Mouse (Mus musculus): ENCODE measurements at regions not wholly inside any gene's neighbourhood (a gene's known extent, or its start where the extent isn't known, plus 50 kb on each side); places are given as distances from the start of the nearest gene placed in this dataset.

DNA sequence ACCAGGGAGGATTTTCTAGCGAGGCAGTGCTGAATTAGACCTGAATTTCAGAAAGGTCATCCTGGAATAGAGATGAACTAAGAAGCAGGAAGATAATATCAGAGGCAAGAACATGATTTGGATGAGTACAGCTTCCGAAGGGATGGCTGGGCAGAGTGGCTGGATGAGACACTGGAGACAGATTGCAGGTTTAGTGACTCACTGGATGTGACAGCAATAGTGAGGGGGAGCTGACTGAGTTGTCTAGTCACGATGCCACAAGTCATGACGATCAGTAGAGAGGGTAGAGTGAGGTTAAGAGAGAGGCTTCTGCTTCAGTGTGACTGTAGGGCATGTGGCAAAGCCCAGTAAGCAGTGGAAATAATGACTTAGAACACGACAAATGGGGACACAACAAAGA, 181.3 kb upstream of the Npy start:
- no peak for DNase-seq

DNA sequence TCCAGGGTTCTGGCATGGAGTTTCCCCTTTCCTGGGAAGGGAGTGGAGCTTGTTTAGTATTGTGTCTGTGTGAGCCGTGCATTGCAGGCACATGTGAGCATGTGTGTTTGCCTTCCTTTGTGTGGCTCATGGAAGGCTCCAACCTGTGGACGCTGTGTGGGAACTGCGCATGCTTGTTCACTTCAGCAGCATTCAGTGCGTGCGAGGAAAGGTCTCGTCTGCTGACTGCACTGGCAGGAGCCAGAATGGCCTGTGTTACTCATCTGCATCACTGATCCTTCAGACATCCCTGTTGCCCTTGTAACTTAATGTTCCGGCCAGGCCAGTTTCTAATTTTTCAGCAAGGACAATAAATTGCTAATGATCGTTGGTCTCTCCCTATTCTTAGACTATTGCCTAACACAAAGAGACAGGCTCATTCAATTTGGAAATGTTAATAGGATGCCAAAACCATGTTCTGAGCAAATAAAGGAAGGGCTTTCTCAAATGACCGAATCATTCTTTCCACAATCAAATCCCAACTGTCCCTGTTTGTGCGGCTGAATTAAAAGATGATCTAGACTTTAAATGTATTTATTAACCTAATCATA, 167.9 kb upstream of the Npy start:
- no peak for DNase-seq

DNA sequence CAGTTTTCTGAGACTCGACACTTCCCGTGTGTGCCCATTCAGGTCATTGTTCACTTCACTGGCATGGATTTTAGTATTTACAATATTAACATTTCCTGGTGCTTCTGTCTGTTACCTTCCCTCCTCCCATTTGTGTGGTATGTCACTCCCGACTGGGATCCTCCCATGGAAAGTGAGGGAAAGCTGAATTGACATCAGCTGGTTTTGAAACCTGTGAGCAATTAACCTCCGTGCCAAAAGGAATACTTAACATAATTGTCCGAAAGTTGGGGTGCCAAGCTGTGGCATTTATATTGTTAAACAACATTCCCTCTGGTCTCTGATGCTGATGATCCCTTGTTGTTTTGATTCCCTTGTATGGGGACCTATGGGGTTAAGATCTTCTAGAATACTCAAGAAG, 167.3 kb upstream of the Npy start:
- DNase-seq: no peak

DNA sequence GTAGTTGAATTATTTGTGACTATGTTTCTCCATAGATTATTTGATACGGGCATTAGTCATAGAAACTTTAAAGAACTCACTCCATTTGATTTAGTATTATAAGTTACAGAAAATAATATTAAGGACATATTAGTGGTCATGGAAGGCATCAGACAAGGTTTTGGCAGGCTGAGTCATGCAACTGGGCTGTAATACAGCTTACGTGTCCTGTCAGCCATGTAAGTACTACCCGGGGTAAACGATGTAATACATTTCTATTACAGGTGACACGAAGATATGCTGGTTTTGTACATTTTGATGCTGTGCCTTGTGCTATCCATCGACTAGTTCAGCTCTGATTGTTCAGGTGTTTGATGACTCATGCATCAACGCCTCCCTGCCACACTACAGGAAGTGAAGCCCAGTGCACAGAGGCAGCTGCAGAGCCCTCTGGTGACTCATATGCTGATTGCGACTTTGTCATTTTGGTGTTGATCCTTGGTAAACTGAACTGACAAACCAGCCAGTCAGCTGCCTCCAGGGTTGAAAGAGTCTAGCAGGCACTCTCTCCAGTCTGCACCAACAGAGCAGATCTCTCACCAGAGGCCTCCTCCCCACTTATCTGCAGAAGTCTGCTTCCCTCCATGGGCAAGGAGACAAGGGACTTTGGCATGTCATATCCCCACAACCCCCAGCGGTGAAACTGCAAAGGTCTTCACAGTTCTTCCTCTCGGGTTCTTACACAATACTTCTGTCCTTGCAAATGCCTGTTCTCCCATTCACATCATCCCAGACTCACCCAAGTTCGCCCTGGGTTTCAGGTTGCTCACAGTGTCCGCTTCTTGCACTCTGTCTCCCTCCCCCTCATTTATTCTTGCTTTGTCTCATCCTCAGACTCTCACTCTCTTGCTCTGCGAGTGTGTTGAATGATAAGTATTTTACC, 165.9 kb upstream of the Npy start:
- DNase-seq: peak; percentile 9

DNA sequence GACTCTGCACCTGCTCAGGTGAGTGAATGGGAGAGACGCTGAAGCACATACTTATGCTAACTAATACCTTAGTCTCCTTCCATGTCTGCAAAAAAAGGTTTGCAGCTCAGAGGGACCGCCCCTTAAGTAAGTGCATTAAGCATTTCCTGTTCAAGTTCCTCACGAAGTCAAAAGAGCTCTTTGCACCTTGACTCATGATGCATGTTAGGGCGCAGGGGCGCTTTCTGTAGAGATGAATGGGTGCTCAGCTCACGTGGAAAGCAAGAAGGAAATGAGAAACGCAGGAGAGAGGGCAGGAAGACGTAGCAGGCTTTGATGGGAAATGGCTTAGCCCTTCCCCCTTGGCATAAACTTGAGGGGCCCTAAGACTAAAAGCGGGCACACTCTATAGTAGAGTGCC, 164.5 kb upstream of the Npy start:
- DNase-seq: no peak

GRCm38 (mm10) chr6:49670991-49671390, 151.5 kb upstream of the Npy start:
- no peak for DNase-seq

DNA sequence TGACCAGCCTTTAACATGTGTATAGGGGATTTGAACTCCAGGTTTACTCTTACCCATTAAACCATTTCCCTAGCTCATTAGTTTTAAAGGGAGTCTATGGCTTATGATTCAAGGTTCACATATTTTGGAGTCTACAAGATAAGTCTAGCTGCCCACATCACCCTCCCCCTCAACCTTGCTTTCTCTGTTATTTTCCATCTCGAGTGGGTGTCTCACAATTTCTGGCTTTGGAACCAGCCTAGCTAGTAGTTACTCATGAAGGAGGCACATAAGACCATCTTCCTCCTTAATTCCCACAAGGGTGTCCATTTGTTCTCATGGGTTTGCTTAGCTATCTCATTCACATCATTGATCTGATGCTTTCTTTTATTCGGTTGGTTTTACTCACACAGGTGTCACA, 150.6 kb upstream of the Npy start:
- no peak for DNase-seq

DNA sequence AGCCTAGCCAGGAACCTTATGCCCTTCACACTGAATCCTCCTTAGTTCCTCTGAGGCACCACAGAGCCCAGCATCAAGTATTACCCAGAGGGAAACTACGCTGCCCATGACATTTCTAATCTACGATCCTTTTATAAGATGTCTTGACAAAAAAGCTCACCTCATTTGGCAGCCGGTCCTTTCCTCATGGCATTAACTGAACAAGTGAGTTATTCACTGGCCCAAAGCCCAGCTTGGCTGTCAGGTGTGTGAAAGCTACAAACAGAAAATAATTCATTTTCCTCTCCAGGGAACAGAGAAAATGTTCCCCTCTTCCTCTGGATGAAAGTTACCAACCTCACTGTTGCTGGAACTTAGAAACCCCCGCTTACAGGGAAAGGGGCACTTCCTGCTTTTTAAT, 135.7 kb upstream of the Npy start:
- peak; percentile 12 for DNase-seq

GRCm38 (mm10) chr6:49692032-49692539, 130.4 kb upstream of the Npy start:
- DNase-seq: peak; percentile 28

DNA sequence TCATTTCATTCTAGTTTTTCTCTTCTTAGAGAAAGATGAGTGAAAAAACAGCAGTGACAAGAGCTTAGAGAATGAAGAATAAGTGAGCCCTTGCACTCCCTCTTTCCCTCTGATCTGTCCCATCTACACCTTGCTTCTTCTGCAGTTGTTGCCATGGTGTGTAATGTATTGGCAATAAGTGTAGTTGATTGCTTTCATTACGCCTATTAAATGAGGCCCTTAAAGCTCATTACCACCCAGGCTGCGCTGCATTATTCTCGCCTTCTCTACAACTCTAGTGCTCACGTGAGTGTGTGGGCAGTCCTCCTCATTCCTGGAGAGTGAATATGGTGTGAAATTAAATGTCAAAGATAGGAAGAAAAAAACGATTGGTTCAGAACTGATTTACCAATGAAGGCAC, 127.7 kb upstream of the Npy start:
- DNase-seq: no peak

DNA sequence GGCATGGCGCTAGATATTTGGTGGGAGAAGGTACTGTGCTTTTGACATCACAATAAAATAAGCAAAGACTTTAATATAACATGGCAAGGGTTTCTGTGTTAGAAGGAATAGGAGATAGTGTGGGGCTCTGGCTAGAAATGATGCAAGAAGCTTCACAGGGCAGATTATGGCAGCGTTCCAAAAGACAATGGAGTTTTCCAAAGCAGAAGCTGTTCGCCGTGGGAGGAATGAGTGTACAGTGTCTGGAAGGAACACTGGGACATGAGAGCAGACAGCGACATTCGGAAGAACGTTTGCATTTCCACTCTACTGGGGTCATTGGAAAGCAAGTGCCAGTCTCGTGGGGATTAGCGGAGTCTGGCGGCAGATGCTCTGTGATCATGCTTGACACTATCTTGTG, 125.5 kb upstream of the Npy start:
- no peak for DNase-seq

- no peak for DNase-seq
These were observed 121.1 kb upstream of the Npy start for GRCm38 (mm10) chr6:49701453-49701852.

- no peak for DNase-seq
These were observed 109.5 kb upstream of the Npy start for GRCm38 (mm10) chr6:49712980-49713379.

DNA sequence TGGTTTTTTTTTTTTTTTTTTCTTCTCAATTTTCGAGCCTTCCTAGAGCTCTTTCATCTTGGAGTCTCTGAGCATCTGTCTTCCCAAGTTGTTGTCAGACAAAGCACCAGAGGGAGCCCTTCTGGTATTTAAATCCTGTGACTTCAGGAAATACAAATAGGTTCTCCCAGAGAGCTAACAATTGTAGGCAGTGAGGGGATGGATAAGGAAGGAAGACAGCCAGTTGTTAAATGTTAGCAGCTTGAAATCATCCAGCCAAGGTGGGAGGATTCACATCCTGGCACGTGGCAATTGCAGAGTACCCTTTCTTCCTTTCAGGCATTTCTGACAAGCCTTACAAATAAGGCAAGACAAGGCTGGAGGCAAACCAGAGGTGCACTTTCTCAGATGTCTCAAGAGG, 106.0 kb upstream of the Npy start:
- peak; percentile 36 for DNase-seq

DNA sequence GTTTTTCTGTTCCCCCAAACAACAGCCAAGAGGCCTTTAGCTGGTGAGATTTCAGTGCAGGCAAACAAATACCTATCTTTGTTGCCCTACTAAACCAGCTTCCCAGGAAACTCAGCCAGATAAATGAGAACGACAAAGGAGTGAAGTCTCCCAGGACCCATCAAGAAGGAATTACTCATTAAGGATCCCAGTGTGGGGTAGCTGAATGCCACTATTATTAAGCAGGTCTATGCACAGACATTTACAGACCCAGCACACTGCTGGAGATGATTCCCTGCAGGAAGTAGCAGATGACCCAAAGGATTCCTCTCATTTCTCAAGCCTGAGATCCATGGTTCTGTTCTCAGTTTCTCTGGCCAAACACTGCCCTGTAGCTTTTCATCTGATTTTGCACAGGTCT, 105.6 kb upstream of the Npy start:
- no peak for DNase-seq

DNA sequence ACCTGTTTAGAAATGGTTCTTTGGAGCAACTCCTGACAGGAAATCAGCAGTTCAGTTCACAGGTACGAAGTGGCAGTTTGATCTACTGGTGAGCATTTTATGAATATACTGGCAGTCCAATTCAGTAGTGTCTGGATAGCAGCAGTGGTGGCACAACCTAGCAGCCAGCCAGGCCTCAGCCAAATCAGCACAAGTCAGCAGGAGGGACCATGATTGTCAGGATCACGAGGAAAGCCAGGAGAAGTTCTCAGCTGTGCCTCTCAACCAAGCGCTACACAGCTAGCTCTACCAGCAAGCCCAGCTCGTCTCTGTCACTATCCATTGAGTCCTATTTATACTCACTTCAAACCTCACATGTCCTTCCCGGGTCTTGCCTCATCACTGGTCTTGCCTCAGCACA, 89.3 kb upstream of the Npy start:
- no peak for DNase-seq

- no peak for DNase-seq
These were observed 79.4 kb upstream of the Npy start for GRCm38 (mm10) chr6:49743157-49743556.

DNA sequence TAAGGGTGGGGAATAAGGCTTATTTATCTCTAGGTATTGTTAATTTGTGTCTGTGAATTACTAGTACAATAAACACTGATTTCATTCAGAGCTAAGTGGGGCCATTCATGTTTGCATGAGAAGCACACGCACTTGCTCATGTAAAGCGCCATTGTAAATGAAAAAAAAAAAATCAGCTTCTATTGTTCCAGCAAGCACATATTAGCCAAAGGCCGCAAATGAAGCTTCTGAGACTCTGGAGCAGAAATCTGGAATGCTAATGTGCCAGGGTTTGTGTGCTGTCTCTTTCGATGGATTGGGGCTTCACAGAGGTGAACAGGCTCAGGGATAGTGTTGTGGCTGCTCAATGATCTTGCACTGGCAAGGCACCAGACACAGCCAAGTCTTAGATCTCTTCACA, 77.2 kb upstream of the Npy start:
- DNase-seq: no peak

DNA sequence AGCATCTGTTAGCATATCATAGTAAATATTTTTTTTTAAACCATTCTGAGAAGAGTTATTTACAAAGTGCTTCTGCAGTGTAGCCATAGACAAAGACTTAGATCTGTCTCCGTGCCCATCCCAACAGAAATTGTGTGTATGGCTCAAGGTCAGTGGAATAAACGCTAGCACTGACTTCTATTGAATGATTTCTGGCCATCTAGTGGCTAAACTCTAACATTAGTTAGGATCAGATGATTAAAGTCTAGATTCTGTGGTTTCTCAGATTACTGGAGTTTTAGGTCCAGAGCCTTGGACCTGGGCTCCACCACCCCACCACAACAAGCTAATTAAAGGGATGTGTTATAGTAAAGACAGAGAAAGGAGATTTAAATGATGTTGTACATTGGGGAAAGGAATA, 72.0 kb upstream of the Npy start:
- no peak for DNase-seq

GRCm38 (mm10) chr6:49759614-49760013, 62.9 kb upstream of the Npy start:
- DNase-seq: no peak

DNA sequence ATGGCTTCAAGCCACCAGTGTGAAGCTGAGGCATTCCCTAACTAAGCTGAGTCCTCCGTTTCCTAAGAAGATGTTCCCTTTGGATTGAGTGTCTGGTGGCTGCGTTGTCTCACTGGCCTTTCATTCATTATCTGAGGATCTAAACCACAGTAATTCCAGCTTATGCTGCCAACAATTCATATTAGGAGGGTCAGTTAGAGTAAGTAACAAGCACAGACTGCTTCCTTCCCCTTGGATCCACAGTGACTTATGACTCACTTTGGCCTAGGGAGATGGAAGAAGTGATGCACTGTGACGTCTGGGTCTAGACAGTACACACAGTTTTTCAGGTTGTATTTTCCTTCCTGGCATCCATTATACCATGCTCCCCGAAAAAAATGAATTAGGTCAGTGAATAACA, 57.8 kb upstream of the Npy start:
- no peak for DNase-seq

DNA sequence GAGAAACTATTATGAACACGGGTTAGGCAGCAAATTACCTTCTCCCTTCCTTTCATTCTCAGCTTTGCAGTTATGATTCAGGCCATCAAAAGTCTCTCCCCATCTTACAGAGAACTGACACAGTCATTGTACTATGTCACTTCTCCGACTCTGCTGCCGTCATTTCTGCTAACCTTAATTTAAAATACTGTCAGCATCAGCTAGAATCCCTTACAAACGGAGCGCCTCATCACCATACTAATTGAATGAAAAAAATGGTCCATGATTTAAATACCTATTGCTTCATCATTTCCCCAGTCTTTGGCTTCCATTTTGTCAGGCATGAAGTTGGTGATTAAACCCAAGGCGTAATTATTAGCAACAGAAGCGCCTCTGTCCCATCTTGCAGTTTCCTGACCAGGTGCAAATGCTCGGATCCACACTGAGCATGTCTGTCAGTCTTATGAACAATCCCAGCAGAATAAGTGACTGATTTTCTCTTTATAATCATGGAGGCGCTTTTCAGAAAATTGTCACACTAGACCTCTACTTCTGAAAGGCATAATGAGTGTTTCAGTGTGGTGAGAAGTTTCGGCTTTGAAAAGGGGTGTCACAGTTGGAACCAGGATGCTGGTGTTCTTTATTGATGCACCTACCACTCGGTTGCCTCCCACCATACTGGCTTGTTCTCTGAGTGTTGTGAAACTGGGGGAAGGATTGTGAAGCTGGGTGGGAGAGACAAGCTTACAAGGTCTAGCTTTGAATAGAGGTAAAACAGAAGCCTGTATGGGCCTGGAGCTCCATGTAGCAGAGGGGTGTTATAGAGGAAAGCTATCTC, 52.4 kb upstream of the Npy start:
- no peak for DNase-seq

Measured in kidney, postnatal 14 days (tissue).